Mouse (Mus musculus) large intestine, adult 2 months (tissue): Measurements from ENCODE around the gene Fam241b. TPM values are rescaled to one million over a fixed set of nuclear protein-coding genes. Genes with fewer than 3 reads are reported as not detected.

Experiments
- DNase-seq: peaks from one replicate; pipeline ENCODE4 v3.0.0-alpha.2; 2012; ENCODE audit warnings: low read depth, low spot score
- WGBS: fragments of 180-500 bp; shearing (Covaris S2); methylation state at CpG from one replicate; pipeline ENCODE4 v1.1.7; 2018; 5-methylcytosine and 5-hydroxymethylcytosine counted together
- polyA plus RNA-seq: library from polyadenylated mRNA; depleted of rRNA; stranded (reverse); fragments of >200 nt; gene quantifications from 2 replicates; pipeline ENCODE4 v1.2.3, GENCODE M21; 2012

The Fam241b gene
- polyA plus RNA-seq, 1 experiment = 17.9 TPM

- no peak for DNase-seq
- 5% methylated on average over 8 of the region's 8 CpGs for WGBS
Measured at GRCm38 (mm10) chr10:62135696-62136470, 7.8 kb downstream of the Fam241b start.

GRCm38 (mm10) chr10:62132691-62133281, 10.9 kb downstream of the Fam241b start, which contains the start of gene Neurog3:
Neurog3 (plus strand) TSS chr10:62133090.
- DNase-seq = no peak
- 1% methylated on average over 29 of the region's 29 CpGs for WGBS

- 2% methylated on average over 32 of the region's 32 CpGs for WGBS
- no peak for DNase-seq
Measured at GRCm38 (mm10) chr10:62128316-62128951, 15.3 kb downstream of the Fam241b start.

- DNase-seq = no peak
- WGBS = 42% methylated on average over 21 of the region's 21 CpGs
Measured at GRCm38 (mm10) chr10:62127711-62128231, 15.9 kb downstream of the Fam241b start.

- WGBS = 45% methylated on average over 6 of the region's 6 CpGs
- no peak for DNase-seq
Measured at GRCm38 (mm10) chr10:62127137-62127536, 16.6 kb downstream of the Fam241b start.

- 72% methylated on average over 9 of the region's 9 CpGs for WGBS
- DNase-seq = no peak
Measured at GRCm38 (mm10) chr10:62113865-62114647, 29.7 kb downstream of the Fam241b start.

- WGBS = 42% methylated on average over 6 of the region's 6 CpGs
Measured at GRCm38 (mm10) chr10:62111207-62111576, 32.5 kb downstream of the Fam241b start.

GRCm38 (mm10) chr10:62110504-62111206, 33.1 kb downstream of the Fam241b start:
- WGBS = under 1% methylated on average over 57 of the region's 57 CpGs
- DNase-seq = peak; percentile 39

More at GRCm38 (mm10) chr10:62111207-62111576, 32.5 kb downstream of the Fam241b start:
- DNase-seq = no peak

GRCm38 (mm10) chr10:62107048-62107447, 36.7 kb downstream of the Fam241b start:
- WGBS = 78% methylated on average over 9 of the region's 9 CpGs
- no peak for DNase-seq

- peak; percentile 27 for DNase-seq
- 21% methylated on average over 7 of the region's 7 CpGs for WGBS
Measured at GRCm38 (mm10) chr10:62104835-62105576, 38.7 kb downstream of the Fam241b start.

GRCm38 (mm10) chr10:62101504-62102439, 41.9 kb downstream of the Fam241b start:
- DNase-seq = no peak
- WGBS = 14% methylated on average over 7 of the region's 7 CpGs

- no peak for DNase-seq
- WGBS = 68% methylated on average over 10 of the region's 10 CpGs
Measured at GRCm38 (mm10) chr10:62099749-62100403, 43.8 kb downstream of the Fam241b start.

GRCm38 (mm10) chr10:62094401-62094800, 49.3 kb downstream of the Fam241b start:
- WGBS = 71% methylated on average over 6 of the region's 6 CpGs
- no peak for DNase-seq

- WGBS = 50% methylated on average over 7 of the region's 7 CpGs
- DNase-seq = no peak
Measured at GRCm38 (mm10) chr10:62093903-62094302, 49.8 kb downstream of the Fam241b start.

GRCm38 (mm10) chr10:62089486-62089885, 54.2 kb downstream of the Fam241b start:
- DNase-seq = no peak

GRCm38 (mm10) chr10:62089071-62089470, 54.6 kb downstream of the Fam241b start:
- no peak for DNase-seq
- WGBS = 61% methylated on average over 7 of the region's 7 CpGs

GRCm38 (mm10) chr10:62088411-62088810, 55.3 kb downstream of the Fam241b start:
- DNase-seq = no peak

More at GRCm38 (mm10) chr10:62088411-62088810, 55.3 kb downstream of the Fam241b start:
- WGBS = 71% methylated on average over 5 of the region's 5 CpGs
